Mouse (Mus musculus) neutrophil, adult 5-6 weeks (primary cell): ENCODE data around the gene Acp6. TPM values are rescaled to one million over a fixed set of nuclear protein-coding genes. Genes with fewer than 3 reads are reported as not detected.

Experiments used
- ATAC-seq: fragments of 151-379, 151-347 bp; 2 replicates; pipeline ENCODE4 v1.8.0; 2017; ENCODE audit warnings: mild to moderate bottlenecking, moderate TSS enrichment; ENCODE audit not compliant: insufficient number of reproducible peaks, poor library complexity, low FRiP score, severe bottlenecking; ENCODE audit errors: extremely low read depth
- total RNA-seq: library from RNA; stranded (forward); fragments of 200-1000 nt; gene quantifications from 2 replicates; pipeline ENCODE4 v1.2.3, GENCODE M21; 2017

The Acp6 gene
- total RNA-seq, 1 experiment from 2014 or later: 23.9 TPM

GRCm38 (mm10) chr3:97180527-97180926 is 21.9 kb downstream of the Acp6 start:
- no peak for ATAC-seq

DNA sequence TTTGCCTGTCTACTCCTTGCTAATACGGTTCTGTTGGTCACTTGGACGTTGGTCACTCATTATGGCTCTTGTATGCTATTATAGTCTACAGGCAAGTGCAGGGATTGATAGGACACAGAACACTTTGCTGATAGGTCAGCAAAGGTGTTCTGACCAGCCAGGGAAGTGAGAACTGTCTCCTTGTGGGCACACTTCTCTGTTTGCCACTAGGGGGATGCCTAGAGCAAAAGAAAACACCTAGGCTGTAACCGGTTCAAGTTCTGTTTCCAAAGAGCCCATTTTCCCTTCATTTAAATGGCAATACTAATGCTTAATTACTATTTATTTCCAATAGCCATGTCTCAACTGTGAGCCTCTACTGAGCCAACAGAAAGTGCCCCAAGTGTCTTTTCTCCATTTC is 25.2 kb downstream of the Acp6 start:
- ATAC-seq: no peak

DNA sequence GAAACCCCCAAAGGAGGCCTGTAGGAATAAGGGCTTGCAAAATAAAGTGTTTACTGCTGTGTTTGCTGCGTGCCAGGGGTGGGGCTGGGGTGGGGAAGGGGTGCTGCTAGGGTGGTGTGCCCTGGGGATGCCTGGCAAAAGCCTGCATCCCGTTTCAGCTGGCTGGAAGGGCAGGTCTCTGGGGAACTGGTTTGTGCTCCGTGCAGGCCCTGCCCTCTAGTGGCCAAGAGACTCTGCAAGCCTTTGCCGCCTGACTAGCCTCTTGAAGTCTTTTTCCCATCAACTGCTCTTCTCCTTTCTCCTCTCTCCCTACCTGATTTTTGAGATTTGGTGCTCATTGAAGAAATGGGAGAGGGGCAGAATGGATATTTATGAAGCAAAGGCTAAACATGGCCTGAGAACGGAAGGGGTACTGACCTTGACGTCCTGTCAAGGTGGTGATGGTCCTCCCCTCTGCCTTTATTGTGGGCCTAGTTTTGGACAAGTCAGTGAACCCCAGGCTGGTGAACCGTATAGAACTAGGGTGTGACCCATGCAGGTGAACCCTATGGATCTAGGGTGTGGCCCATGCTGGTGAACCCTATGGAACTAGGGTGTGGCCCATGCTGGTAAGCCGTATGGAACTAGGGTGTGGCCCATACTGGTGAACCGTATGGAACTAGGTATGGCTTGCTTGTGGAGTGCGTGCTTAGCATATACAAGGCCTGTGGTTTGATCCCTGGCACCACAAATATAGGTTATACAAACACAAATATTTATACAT is 26.7 kb downstream of the Acp6 start:
- peak; percentile 32; the same call in 1 of the 2 replicates for ATAC-seq

GRCm38 (mm10) chr3:97196571-97196970 is 38.0 kb downstream of the Acp6 start:
- ATAC-seq: no peak

DNA sequence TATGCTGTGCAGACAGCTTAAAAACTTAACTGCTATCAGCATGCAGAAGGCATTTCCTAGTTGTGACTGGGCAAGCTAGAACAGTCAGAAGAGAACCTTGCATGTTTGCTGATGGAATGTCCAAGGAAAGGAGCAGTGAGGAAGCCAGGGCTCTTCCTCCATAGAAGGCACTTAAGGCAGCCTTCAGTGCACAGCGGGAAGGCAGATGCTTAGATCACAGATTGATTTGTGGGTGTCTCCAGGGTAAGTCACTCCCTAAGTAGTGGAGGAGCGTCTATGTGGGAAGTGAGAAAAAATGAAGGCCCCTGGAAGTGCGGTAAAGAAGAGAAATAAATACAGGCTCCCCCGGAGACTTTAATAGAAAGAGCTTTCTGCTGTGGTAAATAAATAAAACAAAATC is 40.7 kb downstream of the Acp6 start:
- ATAC-seq: no peak

DNA sequence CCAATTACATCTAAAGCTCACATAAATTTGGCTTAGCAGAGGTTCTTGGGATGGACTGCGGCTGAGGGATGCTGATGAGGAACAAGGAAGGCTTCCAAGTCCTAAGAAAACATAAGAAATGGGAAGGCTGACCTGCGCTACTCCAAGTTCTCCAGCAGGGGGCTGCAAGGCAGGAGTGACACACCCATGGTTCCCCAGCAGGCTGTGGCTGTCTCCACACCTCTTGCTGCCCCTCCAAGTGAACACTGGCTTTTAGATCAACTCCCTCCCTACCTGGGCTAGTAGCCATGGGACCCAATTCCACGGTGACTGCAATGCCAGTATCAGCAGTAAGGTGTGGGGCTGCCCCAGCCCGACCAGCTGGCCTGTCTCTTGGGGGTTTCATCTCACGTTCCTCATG is 43.4 kb downstream of the Acp6 start:
- ATAC-seq: peak; percentile 59

GRCm38 (mm10) chr3:97203880-97204279 is 45.3 kb downstream of the Acp6 start:
- ATAC-seq: 0 out of 2 replicates have a peak, but pooled peaks have one; percentile 9

DNA sequence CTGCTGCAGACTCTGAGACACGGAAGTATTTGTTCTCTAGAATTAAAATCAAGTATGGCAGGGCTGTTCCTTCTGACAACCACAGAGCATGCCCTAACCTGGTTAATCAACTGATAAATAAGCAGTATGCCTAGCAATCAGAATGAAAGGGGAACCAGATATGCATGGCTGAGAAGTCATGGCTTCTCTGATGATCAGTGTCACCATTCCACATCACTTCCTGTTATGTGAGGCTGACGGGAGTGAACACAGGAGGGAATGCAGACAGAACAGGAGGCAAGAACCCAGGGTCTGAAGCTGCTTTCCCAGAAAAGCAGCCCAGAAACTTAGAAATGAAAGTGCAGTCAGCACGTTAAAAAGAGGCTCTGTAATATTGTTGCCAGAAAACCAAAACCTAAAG is 47.9 kb downstream of the Acp6 start:
- ATAC-seq: peak; percentile 60

DNA sequence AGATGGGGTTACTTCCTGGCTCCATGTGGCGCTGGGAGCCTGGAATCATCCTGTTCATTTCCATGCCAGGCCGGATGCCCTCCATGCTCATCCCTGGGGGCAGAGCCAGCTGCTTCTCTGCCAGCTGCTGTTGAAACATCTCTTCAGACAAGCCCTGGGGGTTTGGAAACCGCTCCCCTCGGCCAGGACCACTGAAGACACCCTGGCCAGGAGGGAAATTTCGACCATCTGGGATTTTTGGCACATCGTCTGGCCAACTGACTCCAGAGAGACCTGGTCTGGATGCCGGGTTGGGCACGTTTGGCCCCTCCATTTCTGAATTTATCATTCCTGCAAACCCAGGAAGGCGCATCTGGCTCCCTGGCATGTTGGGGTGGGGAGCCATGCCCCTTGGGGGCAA is 50.8 kb downstream of the Acp6 start:
- ATAC-seq: no peak

GRCm38 (mm10) chr3:97211177-97211576 is 52.6 kb downstream of the Acp6 start:
- peak; percentile 17; the same call in 1 of the 2 replicates for ATAC-seq

- ATAC-seq: no peak
Measured at GRCm38 (mm10) chr3:97213871-97214270, 55.3 kb downstream of the Acp6 start.

GRCm38 (mm10) chr3:97214439-97214838 is 55.9 kb downstream of the Acp6 start:
- no peak for ATAC-seq

GRCm38 (mm10) chr3:97215526-97215925 is 56.9 kb downstream of the Acp6 start:
- no peak for ATAC-seq

- ATAC-seq: no peak
Measured at GRCm38 (mm10) chr3:97223261-97223660, 64.7 kb downstream of the Acp6 start.

DNA sequence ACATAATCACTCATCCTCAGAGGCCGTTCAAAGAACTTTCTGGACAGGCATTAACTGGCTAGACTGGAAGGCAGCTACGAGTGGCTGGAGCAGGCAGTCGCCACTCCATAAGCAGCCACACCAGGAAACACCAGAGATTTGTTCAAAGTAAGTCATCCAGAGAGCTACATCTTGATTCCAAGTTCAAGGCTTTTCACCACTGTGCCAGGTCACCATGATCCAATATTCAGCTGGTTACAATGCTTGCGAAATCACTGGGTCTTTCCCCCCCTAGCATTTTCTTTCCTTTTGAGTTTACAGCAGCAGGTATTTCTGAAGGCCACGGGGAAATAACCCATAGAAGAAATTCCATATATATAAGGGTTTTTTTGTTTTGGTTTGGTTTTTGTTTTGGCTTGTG is 66.7 kb downstream of the Acp6 start:
- no peak for ATAC-seq

- no peak for ATAC-seq
Measured at GRCm38 (mm10) chr3:97226719-97227118, 68.1 kb downstream of the Acp6 start.

Other genes with a start within 250 kb of the Acp6 start
- gene Gja8, start 232.8 kb upstream of the Acp6 start, total RNA-seq: not detected in 2 replicates
- gene Bcl9, start 139.1 kb downstream of the Acp6 start, total RNA-seq: 10.7 and 12.0 TPM in 2 replicates